Mouse (Mus musculus) neural tube, embryonic 12.5 days (tissue): ENCODE data around the gene Ppm1k. TPM values are rescaled to one million over a fixed set of nuclear protein-coding genes. Genes with fewer than 3 reads are reported as not detected.
A peak's percentile ranks its signal among the peaks of the same experiment; 100 is the strongest.

Experiments
- ATAC-seq: fragments of 200-750 bp; cut with Nextera tagmentation; 2 replicates; pipeline ENCODE4 v1.8.0; 2017; ENCODE audit warnings: low read depth, mild to moderate bottlenecking, moderate TSS enrichment, moderate library complexity; ENCODE audit not compliant: low FRiP score
- H3K27ac ChIP-seq: fragments of 300-500 bp; sonication (generic); 2 replicates; pipeline ENCODE4 v1.5.1; 2016
- H3K27me3 ChIP-seq: fragments of 300-500 bp; sonication (generic); replicated peaks from 2 replicates; pipeline ENCODE4 v1.6.1; 2016; ENCODE audit warnings: mild to moderate bottlenecking
- H3K36me3 ChIP-seq: fragments of 300-500 bp; sonication (generic); 2 replicates; pipeline ENCODE4 v1.6.1; 2016; ENCODE audit warnings: mild to moderate bottlenecking
- H3K4me1 ChIP-seq: fragments of 300-500 bp; sonication (generic); 2 replicates; pipeline ENCODE4 v1.6.1; 2016
- H3K4me2 ChIP-seq: fragments of 300-500 bp; sonication (generic); replicated peaks from 2 replicates; pipeline ENCODE4 v1.6.1; 2016; ENCODE audit warnings: mild to moderate bottlenecking
- H3K4me3 ChIP-seq: fragments of 300-500 bp; sonication (generic); 2 replicates; pipeline ENCODE4 v1.5.1; 2016
- H3K9ac ChIP-seq: fragments of 300-500 bp; sonication (generic); 2 replicates; pipeline ENCODE4 v1.6.1; 2016; ENCODE audit warnings: mild to moderate bottlenecking
- H3K9me3 ChIP-seq: fragments of 300-500 bp; sonication (generic); 2 replicates; pipeline ENCODE4 v1.6.1; 2016; ENCODE audit warnings: mild to moderate bottlenecking
- WGBS: fragments of 180-500 bp; shearing (Covaris S2); methylation state at CpG from one replicate; pipeline ENCODE4 v1.1.7; 2016; 5-methylcytosine and 5-hydroxymethylcytosine counted together
- polyA plus RNA-seq: library from polyadenylated mRNA; unstranded; fragments of >200 nt; fragmentation: Nextera tagmentation; extraction: Ambion mirVana; gene quantifications from 2 replicates; pipeline ENCODE4 v1.2.1, GENCODE M21; 2016

Ppm1k gene
- polyA plus RNA-seq: 6.6 and 7.1 TPM in 2 replicates

GRCm38 (mm10) chr6:57535386-57535936, at the start of gene Ppm1k:
Ppm1k (minus strand) TSS chr6:57535468.
- under 1% methylated on average over 24 of the region's 24 CpGs for WGBS
- Histone ChIP-seq H3K9ac (peak within 1 kb of the TSS; percentile 73), H3K4me1 (peaks cover 9% of the 10 kb centered on the region; the same call in 1 of the 2 replicates), H3K4me3 (peak within 1 kb of the TSS; percentile 61), H3K27ac (no peak within 1 kb of the TSS), H3K27me3 (no peaks in the 10 kb centered on the region), H3K9me3 (no peaks in the 10 kb centered on the region), H3K36me3 (no peaks in the 10 kb centered on the region), H3K4me2 (peak within 1 kb of the TSS; percentile 84)
- ATAC-seq: peak; percentile 99

DNA sequence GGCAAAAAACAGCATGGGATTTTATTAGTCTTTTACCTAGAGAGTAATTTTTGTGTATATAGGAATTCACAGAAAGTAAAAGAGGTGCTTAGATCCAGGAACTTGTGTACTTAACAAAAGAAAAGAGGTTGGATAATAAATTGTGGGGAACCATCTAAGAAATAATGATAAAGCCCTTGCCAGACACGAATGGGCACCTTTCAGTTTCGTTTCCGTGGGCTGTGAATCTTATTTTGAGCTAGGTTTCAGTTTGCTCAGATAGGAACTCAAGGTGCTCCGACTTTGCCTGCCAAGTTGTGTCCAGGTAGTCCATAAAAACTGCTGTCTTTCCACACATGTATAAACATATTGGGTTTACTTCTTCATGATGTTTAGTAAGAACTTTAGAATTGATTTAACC, 47.1 kb upstream of the Ppm1k start:
- no peak overlapping the region for H3K27ac ChIP-seq
- no peak overlapping the region for H3K9ac ChIP-seq
- H3K9me3 ChIP-seq: no peaks in the 10 kb centered on the region
- no peak overlapping the region for H3K4me2 ChIP-seq
- ATAC-seq: no peak
- H3K4me1 ChIP-seq: peaks cover 4% of the 10 kb centered on the region; the same call in 1 of the 2 replicates
- no peaks in the 10 kb centered on the region for H3K36me3 ChIP-seq
- H3K27me3 ChIP-seq: no peaks in the 10 kb centered on the region
- no peak overlapping the region for H3K4me3 ChIP-seq
- whole genome bisulfite sequencing: 82% methylated on average over 4 of the region's 4 CpGs

GRCm38 (mm10) chr6:57581595-57581994, 46.3 kb upstream of the Ppm1k start:
- Histone ChIP-seq H3K27ac (no peak overlapping the region), H3K4me2 (peak overlapping the region; percentile 71), H3K36me3 (no peaks in the 10 kb centered on the region), H3K27me3 (no peaks in the 10 kb centered on the region), H3K9me3 (no peaks in the 10 kb centered on the region), H3K9ac (no peak overlapping the region), H3K4me3 (no peak overlapping the region), H3K4me1 (peaks cover 4% of the 10 kb centered on the region; the same call in 1 of the 2 replicates)
- no peak for ATAC-seq
- 83% methylated on average over 12 of the region's 12 CpGs for WGBS

GRCm38 (mm10) chr6:57580881-57581548, 45.7 kb upstream of the Ppm1k start, which contains the start of gene Herc6:
Herc6 (plus strand) TSS chr6:57581000.
- 4% methylated on average over 16 of the region's 16 CpGs for WGBS
- H3K4me3 ChIP-seq: peak within 1 kb of the TSS; percentile 31
- peaks cover 4% of the 10 kb centered on the region; the same call in 1 of the 2 replicates for H3K4me1 ChIP-seq
- H3K27ac ChIP-seq: no peak within 1 kb of the TSS
- no peaks in the 10 kb centered on the region for H3K36me3 ChIP-seq
- no peaks in the 10 kb centered on the region for H3K9me3 ChIP-seq
- H3K4me2 ChIP-seq: peak within 1 kb of the TSS; percentile 71
- H3K27me3 ChIP-seq: no peaks in the 10 kb centered on the region
- H3K9ac ChIP-seq: peak within 1 kb of the TSS; percentile 26; the same call in 1 of the 2 replicates
- ATAC-seq: peak; percentile 74

GRCm38 (mm10) chr6:57571587-57571986, 36.3 kb upstream of the Ppm1k start:
- no peak for ATAC-seq
- Histone ChIP-seq H3K36me3 (no peaks in the 10 kb centered on the region), H3K4me1 (no peaks in the 10 kb centered on the region), H3K9ac (no peak overlapping the region), H3K4me3 (no peak overlapping the region), H3K27me3 (no peaks in the 10 kb centered on the region), H3K27ac (no peak overlapping the region), H3K4me2 (no peak overlapping the region), H3K9me3 (no peaks in the 10 kb centered on the region)

DNA sequence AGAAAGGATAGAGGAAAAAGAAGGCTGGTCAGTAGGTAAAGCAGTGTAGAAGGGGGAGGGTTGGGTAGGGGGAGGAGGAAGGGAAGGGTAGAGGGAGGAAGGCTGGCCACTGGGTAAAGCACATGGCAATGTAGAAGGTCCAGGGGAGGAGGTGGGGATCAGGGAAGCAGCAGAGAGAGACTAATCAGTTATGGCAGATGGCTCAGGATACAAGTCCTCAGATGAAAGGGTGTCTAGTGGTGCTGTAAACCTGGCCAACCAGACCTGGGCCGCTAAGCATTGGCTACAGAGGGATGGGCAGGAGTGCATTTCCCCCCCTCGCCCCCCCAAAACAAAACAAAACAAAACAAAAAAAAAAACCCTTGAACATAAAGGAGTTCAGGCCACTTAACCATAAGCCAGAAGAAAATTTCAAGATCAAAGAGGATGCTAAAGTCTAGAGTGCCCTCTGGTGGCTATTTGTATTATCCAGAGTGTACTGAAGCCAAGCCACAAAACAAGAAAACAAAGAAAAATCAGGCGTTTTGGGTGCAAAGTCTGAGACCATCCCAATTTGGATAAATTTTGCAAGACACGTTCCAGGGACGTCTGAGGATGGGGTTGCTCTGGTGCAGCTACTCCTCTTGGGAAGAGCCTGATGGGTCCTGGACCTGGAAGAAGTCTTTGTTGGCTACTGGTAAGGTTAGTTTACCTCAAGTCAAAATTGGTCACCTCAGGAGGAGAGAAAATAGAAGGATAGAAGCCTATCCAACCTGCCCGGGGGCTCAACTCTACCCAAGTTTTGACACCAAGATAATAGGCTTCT, 35.1 kb upstream of the Ppm1k start:
- H3K27me3 ChIP-seq: no peaks in the 10 kb centered on the region
- 19% methylated on average over 6 of the region's 6 CpGs for WGBS
- H3K36me3 ChIP-seq: no peaks in the 10 kb centered on the region
- H3K4me1 ChIP-seq: no peaks in the 10 kb centered on the region
- H3K9me3 ChIP-seq: no peaks in the 10 kb centered on the region
- peak; percentile 63 for ATAC-seq
- no peak overlapping the region for H3K27ac ChIP-seq
- H3K4me3 ChIP-seq: no peak overlapping the region
- H3K4me2 ChIP-seq: no peak overlapping the region
- H3K9ac ChIP-seq: no peak overlapping the region

DNA sequence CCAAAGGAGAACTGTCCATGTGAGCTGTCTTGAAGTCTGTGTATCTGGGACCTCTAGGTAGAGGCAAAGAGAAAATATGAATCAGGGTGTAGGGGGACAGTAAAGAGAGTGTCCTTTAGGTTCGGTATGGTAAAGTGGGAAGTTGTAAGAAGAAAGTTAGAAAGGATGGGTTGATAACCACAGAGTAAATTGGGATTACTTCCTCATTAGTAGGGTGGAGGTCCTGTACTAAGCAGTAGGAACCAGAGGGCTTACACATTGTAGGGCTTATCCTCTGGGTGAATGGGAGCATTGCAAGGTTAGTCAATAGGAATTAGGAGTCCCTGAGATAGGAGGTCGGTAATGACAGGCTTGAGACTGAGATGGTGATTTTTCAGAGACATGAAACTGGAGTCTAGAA, 32.4 kb upstream of the Ppm1k start:
- H3K9ac ChIP-seq: no peak overlapping the region
- H3K4me2 ChIP-seq: no peak overlapping the region
- H3K36me3 ChIP-seq: no peaks in the 10 kb centered on the region
- H3K4me1 ChIP-seq: no peaks in the 10 kb centered on the region
- no peak overlapping the region for H3K4me3 ChIP-seq
- 87% methylated on average over 2 of the region's 2 CpGs for WGBS
- no peak overlapping the region for H3K27ac ChIP-seq
- ATAC-seq: no peak
- H3K9me3 ChIP-seq: no peaks in the 10 kb centered on the region
- H3K27me3 ChIP-seq: no peaks in the 10 kb centered on the region

DNA sequence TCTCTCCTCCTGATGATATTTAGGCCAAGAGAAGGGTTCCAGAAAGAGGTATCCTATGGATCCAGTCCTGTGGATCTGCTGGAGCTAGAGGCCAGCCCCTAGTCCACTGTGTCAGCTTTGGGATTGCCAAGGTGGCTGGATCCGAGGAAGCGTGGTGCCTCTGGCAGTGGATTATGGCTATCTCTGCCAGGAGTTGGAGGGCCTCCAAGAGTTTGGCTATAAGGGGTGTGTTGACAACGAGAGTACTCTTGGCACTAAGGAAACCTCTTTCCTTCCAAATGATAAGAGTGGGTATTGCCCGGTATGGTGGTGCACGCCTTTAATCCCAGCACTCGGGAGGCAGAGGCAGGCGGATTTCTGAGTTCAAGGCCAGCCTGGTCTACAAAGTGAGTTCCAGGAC, 30.2 kb upstream of the Ppm1k start:
- H3K4me1 ChIP-seq: no peaks in the 10 kb centered on the region
- no peaks in the 10 kb centered on the region for H3K27me3 ChIP-seq
- no peak for ATAC-seq
- no peak overlapping the region for H3K4me3 ChIP-seq
- WGBS: 94% methylated on average over 7 of the region's 7 CpGs
- no peak overlapping the region for H3K4me2 ChIP-seq
- no peak overlapping the region for H3K9ac ChIP-seq
- no peak overlapping the region for H3K27ac ChIP-seq
- no peaks in the 10 kb centered on the region for H3K9me3 ChIP-seq
- H3K36me3 ChIP-seq: no peaks in the 10 kb centered on the region

DNA sequence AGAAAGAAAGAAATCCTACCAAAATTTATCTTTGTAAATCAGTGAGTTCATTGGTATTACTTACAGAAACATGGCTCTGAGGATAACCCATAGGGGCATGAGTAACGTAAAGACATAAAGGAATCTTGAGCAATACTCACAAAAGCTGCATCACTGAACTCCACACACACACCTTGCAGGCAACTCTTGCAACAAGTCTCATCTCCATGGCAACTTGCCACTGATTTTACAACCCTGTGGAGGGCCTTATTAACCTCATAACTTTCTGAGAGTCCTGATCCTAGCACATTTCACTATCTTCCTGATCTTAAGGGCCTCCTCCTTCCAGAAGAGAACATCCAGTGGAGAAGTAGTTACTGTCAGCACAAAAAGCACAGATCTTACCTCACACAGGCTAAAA, 28.2 kb upstream of the Ppm1k start:
- no peaks in the 10 kb centered on the region for H3K9me3 ChIP-seq
- H3K4me1 ChIP-seq: no peaks in the 10 kb centered on the region
- H3K4me3 ChIP-seq: no peak overlapping the region
- no peak for ATAC-seq
- H3K27me3 ChIP-seq: no peaks in the 10 kb centered on the region
- no peaks in the 10 kb centered on the region for H3K36me3 ChIP-seq
- H3K4me2 ChIP-seq: no peak overlapping the region
- no peak overlapping the region for H3K9ac ChIP-seq
- H3K27ac ChIP-seq: no peak overlapping the region
- WGBS: 87% methylated on average over 1 of the region's 1 CpGs

DNA sequence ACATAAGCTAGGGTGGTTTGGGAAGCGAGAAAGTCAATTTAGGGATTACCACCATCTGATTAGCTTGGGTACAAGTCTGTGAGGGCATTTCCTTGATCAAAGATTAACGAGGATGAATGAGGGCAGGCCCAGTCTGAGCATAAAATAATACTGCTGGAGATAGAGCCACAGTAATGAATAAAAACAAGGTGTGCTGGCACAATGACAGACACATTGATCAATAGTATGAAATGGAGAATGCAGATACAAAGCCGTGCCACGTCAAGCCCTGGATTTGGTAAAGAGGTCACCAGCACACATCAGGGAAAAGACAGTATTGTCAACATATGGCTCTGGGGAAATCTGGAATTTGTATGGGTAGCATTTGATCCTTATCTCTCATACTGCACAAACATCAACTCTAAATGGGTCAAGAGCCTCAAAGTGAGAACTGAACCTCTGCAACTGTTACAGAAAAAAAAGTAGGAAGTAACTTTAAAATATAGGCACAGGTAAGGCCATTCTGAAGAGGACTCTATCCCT, 22.6 kb upstream of the Ppm1k start:
- no peak overlapping the region for H3K4me3 ChIP-seq
- no peak for ATAC-seq
- no peaks in the 10 kb centered on the region for H3K9me3 ChIP-seq
- no peak overlapping the region for H3K4me2 ChIP-seq
- H3K4me1 ChIP-seq: no peaks in the 10 kb centered on the region
- WGBS: 79% methylated on average over 4 of the region's 4 CpGs
- H3K9ac ChIP-seq: no peak overlapping the region
- H3K27me3 ChIP-seq: no peaks in the 10 kb centered on the region
- no peak overlapping the region for H3K27ac ChIP-seq
- no peaks in the 10 kb centered on the region for H3K36me3 ChIP-seq

DNA sequence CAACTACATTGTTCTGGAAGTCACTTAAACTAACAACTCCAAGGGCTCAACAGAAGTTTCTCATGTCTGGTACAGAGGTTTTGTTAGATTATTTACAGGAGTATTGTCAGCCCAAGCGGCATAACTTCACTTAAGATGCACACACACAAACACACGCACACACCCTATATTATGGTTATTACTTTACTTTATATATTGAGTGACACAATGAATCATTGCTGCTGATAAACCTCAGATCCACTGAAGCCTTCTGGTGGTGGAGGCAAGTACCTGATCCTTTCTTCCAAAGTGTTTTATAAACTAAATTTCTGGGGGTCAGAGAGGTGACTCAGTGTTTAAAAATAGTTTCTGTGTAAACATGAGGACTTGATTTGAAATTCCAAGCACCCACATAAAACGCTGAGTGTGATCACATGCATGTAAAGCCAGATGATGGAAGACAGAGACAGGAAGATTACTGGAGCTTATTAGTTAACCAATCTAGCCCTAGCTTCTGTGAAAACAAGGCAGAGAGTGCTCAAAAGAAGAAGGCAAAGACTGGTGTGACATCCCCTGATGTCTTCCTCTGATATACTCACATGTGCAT, 16.0 kb upstream of the Ppm1k start:
- H3K4me2 ChIP-seq: no peak overlapping the region
- no peaks in the 10 kb centered on the region for H3K9me3 ChIP-seq
- no peaks in the 10 kb centered on the region for H3K4me1 ChIP-seq
- H3K27ac ChIP-seq: no peak overlapping the region
- ATAC-seq: no peak
- no peaks in the 10 kb centered on the region for H3K36me3 ChIP-seq
- no peak overlapping the region for H3K4me3 ChIP-seq
- H3K27me3 ChIP-seq: no peaks in the 10 kb centered on the region
- WGBS: 87% methylated on average over 3 of the region's 3 CpGs
- no peak overlapping the region for H3K9ac ChIP-seq

DNA sequence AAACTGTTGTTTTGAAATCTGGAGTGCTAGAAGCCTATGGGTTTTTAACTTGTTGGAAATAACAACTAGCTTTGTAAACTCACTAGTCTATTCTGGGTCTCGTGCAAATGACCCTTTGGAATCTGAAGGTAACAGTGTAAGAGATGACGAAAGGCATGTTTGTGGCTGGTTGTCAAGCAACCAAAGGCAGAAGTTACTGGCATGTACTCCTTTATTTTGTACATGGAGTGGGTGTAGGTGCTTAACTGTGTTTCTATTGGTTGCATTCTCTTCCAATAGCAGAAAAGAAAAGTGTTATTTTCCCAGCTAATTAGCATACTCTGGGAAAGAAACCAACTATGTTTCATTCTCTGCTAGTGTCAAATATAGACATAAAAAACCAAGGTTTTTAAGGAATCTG, 9.6 kb upstream of the Ppm1k start:
- no peaks in the 10 kb centered on the region for H3K4me1 ChIP-seq
- H3K27me3 ChIP-seq: no peaks in the 10 kb centered on the region
- WGBS: 64% methylated on average over 2 of the region's 2 CpGs
- H3K36me3 ChIP-seq: no peaks in the 10 kb centered on the region
- no peak overlapping the region for H3K27ac ChIP-seq
- no peak overlapping the region for H3K9ac ChIP-seq
- no peak overlapping the region for H3K4me3 ChIP-seq
- no peak for ATAC-seq
- H3K9me3 ChIP-seq: no peaks in the 10 kb centered on the region
- H3K4me2 ChIP-seq: no peak overlapping the region
